Mouse (Mus musculus) lung, embryonic 15.5 days (tissue): ENCODE data around the gene Cd151. TPM values are rescaled to one million over a fixed set of nuclear protein-coding genes. Genes with fewer than 3 reads are reported as not detected.
"Not testable (repeated sequence)": the region's sequence is repeated elsewhere in the genome, so short reads cannot be mapped to it uniquely, and the experiment has no call there.

Experiments
- ATAC-seq: fragments of 200-750 bp; cut with Nextera tagmentation; 2 replicates; pipeline ENCODE4 v1.8.0; 2017; ENCODE audit warnings: moderate number of reproducible peaks, borderline replicate concordance; ENCODE audit not compliant: low FRiP score, low TSS enrichment; ENCODE audit errors: extremely low read depth
- H3K27ac ChIP-seq: fragments of 300-500 bp; sonication (generic); 2 replicates; pipeline ENCODE4 v1.5.1; 2015; ENCODE audit warnings: moderate library complexity, mild to moderate bottlenecking, inconsistent platforms
- H3K27me3 ChIP-seq: fragments of 300-500 bp; sonication (generic); 2 replicates; pipeline ENCODE4 v1.6.1; 2015; ENCODE audit warnings: inconsistent platforms
- H3K36me3 ChIP-seq: fragments of 300-500 bp; sonication (generic); 2 replicates; pipeline ENCODE4 v1.6.1; 2015; ENCODE audit warnings: inconsistent platforms
- H3K4me1 ChIP-seq: fragments of 300-500 bp; sonication (generic); 2 replicates; pipeline ENCODE4 v1.6.1; 2015; ENCODE audit warnings: inconsistent platforms
- H3K4me2 ChIP-seq: fragments of 300-500 bp; sonication (generic); 2 replicates; pipeline ENCODE4 v1.6.1; 2015; ENCODE audit warnings: inconsistent platforms, mild to moderate bottlenecking, moderate library complexity
- H3K4me3 ChIP-seq: fragments of 300-500 bp; sonication (generic); 2 replicates; pipeline ENCODE4 v1.5.1; 2015; ENCODE audit warnings: mild to moderate bottlenecking, inconsistent platforms
- H3K9ac ChIP-seq: fragments of 300-500 bp; sonication (generic); 2 replicates; pipeline ENCODE4 v1.6.1; 2015; ENCODE audit warnings: inconsistent platforms
- H3K9me3 ChIP-seq: fragments of 300-500 bp; sonication (generic); 2 replicates; pipeline ENCODE4 v1.6.1; 2016; ENCODE audit warnings: inconsistent platforms
- WGBS: fragments of 180-500 bp; shearing (Covaris S2); methylation state at CpG from one replicate; pipeline ENCODE4 v1.1.7; 2015; 5-methylcytosine and 5-hydroxymethylcytosine counted together
- polyA plus RNA-seq: library from polyadenylated mRNA; unstranded; fragments of >200 nt; fragmentation: Nextera tagmentation; extraction: Ambion mirVana; gene quantifications from 2 replicates; pipeline ENCODE4 v1.2.1, GENCODE M21; 2015

Cd151 gene
- polyA plus RNA-seq, 1 experiment from 2014 or later: 30.7 TPM

- H3K36me3 ChIP-seq: peaks cover 24% of the 10 kb centered on the region
- ATAC-seq: no peak
- no peak overlapping the region for H3K27ac ChIP-seq
- 0 out of 2 replicates have a peak overlapping the region, but pooled peaks have one; percentile 8 for H3K9ac ChIP-seq
- WGBS: 91% methylated on average over 12 of the region's 12 CpGs
- H3K9me3 ChIP-seq: no peaks in the 10 kb centered on the region
- H3K4me3 ChIP-seq: no peak overlapping the region
- H3K27me3 ChIP-seq: no peaks in the 10 kb centered on the region
- peaks cover 59% of the 10 kb centered on the region for H3K4me1 ChIP-seq
- H3K4me2 ChIP-seq: no peak overlapping the region
Observed at GRCm38 (mm10) chr7:141438201-141438968, 28.8 kb upstream of the Cd151 start.

- Histone ChIP-seq H3K4me3 (no peak overlapping the region), H3K27me3 (no peaks in the 10 kb centered on the region), H3K9ac (no peak overlapping the region), H3K4me1 (peaks cover 60% of the 10 kb centered on the region), H3K4me2 (no peak overlapping the region), H3K36me3 (peaks cover 19% of the 10 kb centered on the region), H3K27ac (no peak overlapping the region), H3K9me3 (no peaks in the 10 kb centered on the region)
- whole genome bisulfite sequencing: 94% methylated on average over 10 of the region's 10 CpGs
- no peak for ATAC-seq
Observed at GRCm38 (mm10) chr7:141439140-141439679, 28.0 kb upstream of the Cd151 start.

DNA sequence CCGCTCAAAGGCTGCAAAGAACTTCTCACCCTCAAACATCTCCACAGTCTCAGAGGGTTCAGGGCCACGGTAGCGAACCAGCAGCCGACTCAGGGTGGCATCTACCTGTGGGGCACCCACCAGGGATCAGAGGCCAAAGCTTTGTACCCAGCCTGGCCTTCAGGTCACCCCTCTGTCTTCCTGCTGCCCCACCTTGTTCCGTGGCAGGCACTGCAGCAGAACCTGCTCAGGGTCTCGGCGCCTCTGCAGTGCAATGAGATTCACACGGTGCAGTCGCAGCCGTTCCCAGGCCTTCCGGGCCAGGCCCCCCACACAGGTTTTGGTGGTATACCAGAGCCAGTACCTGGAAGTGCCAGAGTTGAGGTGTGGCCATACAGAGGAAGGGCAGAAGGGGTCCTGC, 27.4 kb upstream of the Cd151 start:
- H3K27me3 ChIP-seq: no peaks in the 10 kb centered on the region
- peaks cover 56% of the 10 kb centered on the region for H3K4me1 ChIP-seq
- no peak for ATAC-seq
- WGBS: 91% methylated on average over 11 of the region's 11 CpGs
- H3K9ac ChIP-seq: no peak overlapping the region
- no peak overlapping the region for H3K4me2 ChIP-seq
- no peaks in the 10 kb centered on the region for H3K9me3 ChIP-seq
- no peak overlapping the region for H3K27ac ChIP-seq
- peaks cover 19% of the 10 kb centered on the region for H3K36me3 ChIP-seq
- H3K4me3 ChIP-seq: no peak overlapping the region

GRCm38 (mm10) chr7:141440613-141441012, 26.6 kb upstream of the Cd151 start:
- Histone ChIP-seq H3K27ac (no peak overlapping the region), H3K4me2 (no peak overlapping the region), H3K4me1 (peaks cover 50% of the 10 kb centered on the region), H3K36me3 (peaks cover 19% of the 10 kb centered on the region), H3K27me3 (no peaks in the 10 kb centered on the region), H3K9ac (no peak overlapping the region; the same call in 1 of the 2 replicates), H3K4me3 (no peak overlapping the region), H3K9me3 (no peaks in the 10 kb centered on the region)
- ATAC-seq: no peak
- WGBS: 28% methylated on average over 6 of the region's 6 CpGs

GRCm38 (mm10) chr7:141441460-141441859, 25.7 kb upstream of the Cd151 start:
- 92% methylated on average over 9 of the region's 9 CpGs for WGBS
- Histone ChIP-seq H3K9me3 (no peaks in the 10 kb centered on the region), H3K9ac (no peak overlapping the region), H3K4me2 (0 out of 2 replicates have a peak overlapping the region, but pooled peaks have one; percentile 95), H3K36me3 (peaks cover 19% of the 10 kb centered on the region), H3K27ac (no peak overlapping the region), H3K4me1 (peaks cover 44% of the 10 kb centered on the region), H3K4me3 (no peak overlapping the region), H3K27me3 (no peaks in the 10 kb centered on the region)
- no peak for ATAC-seq

DNA sequence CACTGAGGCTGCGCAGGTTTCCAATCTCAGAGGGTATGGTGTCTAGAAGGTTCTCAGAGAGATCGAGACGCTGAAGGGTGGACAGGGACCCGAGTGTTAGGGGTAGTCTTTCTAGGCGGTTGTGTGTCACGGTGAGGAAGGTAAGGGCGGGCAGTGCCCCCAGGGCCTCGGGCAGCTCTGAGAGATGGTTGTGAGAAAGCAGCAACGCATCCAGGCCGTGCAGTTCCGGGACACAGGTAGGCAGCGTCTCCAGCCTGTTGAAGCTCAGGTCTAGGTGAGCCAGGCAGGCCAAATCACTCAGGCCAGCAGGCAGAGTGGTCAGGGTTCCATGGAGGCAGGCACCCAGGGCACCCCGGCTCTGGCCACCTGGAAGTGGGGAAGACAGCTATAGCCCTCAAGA, 25.0 kb upstream of the Cd151 start:
- Histone ChIP-seq H3K36me3 (peaks cover 19% of the 10 kb centered on the region), H3K4me3 (peak overlapping the region; percentile 51), H3K9ac (peak overlapping the region; percentile 68), H3K4me2 (peak overlapping the region; percentile 95), H3K4me1 (peaks cover 44% of the 10 kb centered on the region), H3K27me3 (no peaks in the 10 kb centered on the region), H3K27ac (no peak overlapping the region), H3K9me3 (no peaks in the 10 kb centered on the region)
- ATAC-seq: no peak
- 85% methylated on average over 13 of the region's 13 CpGs for WGBS

DNA sequence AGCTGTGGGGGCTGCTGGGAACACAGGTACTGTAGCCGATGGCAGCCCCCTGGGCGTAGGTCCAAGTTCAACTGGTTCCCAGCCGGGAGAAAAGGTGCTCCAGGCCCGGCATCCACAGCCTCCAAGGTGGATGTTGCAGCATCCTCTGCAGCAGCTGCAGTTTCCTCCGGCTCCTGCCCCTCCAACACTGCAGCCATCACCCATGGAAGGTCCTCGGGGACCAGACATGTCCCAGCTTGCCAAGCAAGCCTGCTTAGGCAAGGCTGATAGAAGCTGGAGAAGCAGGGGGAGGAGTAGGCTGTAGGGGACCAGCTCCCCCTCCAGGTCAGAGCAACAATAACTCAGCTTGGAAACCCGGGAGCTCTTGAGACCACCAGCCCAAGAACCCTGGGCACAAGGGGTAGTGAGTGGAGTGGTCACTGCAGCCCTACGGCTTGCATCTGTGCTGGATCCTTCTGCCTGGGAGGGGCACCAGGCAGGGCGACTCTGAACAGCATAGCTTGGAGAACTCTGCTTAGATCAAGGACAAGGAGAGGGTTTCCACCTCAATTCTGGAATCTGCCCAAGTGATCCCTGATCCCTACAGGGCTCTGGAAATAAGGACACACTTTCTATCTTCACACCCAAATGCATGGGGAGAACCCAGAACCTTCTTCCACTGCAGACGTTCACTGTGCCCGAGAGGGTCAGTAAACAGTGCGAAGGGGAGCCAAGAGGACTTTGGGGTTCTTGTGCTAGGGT, 23.9 kb upstream of the Cd151 start:
- Histone ChIP-seq H3K36me3 (peaks cover 17% of the 10 kb centered on the region), H3K4me3 (peak overlapping the region; percentile 51), H3K9ac (peak overlapping the region; percentile 68), H3K4me2 (peak overlapping the region; percentile 95), H3K4me1 (peaks cover 43% of the 10 kb centered on the region), H3K27me3 (no peaks in the 10 kb centered on the region), H3K9me3 (no peaks in the 10 kb centered on the region), H3K27ac (peak overlapping the region; percentile 73)
- WGBS: 10% methylated on average over 12 of the region's 12 CpGs
- no peak for ATAC-seq

- Histone ChIP-seq H3K4me1 (peaks cover 48% of the 10 kb centered on the region), H3K27ac (peak within 1 kb of the TSS; percentile 79), H3K4me2 (peak within 1 kb of the TSS; percentile 95), H3K9ac (peak within 1 kb of the TSS; percentile 68), H3K36me3 (peaks cover 17% of the 10 kb centered on the region), H3K4me3 (peak within 1 kb of the TSS; percentile 51), H3K9me3 (no peaks in the 10 kb centered on the region), H3K27me3 (no peaks in the 10 kb centered on the region)
- peak; percentile 48; the same call in 1 of the 2 replicates for ATAC-seq
- WGBS: 0% methylated on average over 25 of the region's 25 CpGs
Observed at GRCm38 (mm10) chr7:141443828-141444237, 23.4 kb upstream of the Cd151 start, which contains the start of gene Pidd1. Gene Pidd1, minus strand, starts transcription at chr7:141444025.

GRCm38 (mm10) chr7:141446374-141446773, 20.8 kb upstream of the Cd151 start:
- H3K9me3 ChIP-seq, H3K27ac ChIP-seq, H3K9ac ChIP-seq, ATAC-seq, H3K27me3 ChIP-seq, H3K4me3 ChIP-seq: not testable (repeated sequence)
- H3K36me3 ChIP-seq: peaks cover 30% of the 10 kb centered on the region
- WGBS: 74% methylated on average over 3 of the region's 3 CpGs
- peaks cover 48% of the 10 kb centered on the region for H3K4me1 ChIP-seq
- peak overlapping the region; percentile 55; the same call in 1 of the 2 replicates for H3K4me2 ChIP-seq

DNA sequence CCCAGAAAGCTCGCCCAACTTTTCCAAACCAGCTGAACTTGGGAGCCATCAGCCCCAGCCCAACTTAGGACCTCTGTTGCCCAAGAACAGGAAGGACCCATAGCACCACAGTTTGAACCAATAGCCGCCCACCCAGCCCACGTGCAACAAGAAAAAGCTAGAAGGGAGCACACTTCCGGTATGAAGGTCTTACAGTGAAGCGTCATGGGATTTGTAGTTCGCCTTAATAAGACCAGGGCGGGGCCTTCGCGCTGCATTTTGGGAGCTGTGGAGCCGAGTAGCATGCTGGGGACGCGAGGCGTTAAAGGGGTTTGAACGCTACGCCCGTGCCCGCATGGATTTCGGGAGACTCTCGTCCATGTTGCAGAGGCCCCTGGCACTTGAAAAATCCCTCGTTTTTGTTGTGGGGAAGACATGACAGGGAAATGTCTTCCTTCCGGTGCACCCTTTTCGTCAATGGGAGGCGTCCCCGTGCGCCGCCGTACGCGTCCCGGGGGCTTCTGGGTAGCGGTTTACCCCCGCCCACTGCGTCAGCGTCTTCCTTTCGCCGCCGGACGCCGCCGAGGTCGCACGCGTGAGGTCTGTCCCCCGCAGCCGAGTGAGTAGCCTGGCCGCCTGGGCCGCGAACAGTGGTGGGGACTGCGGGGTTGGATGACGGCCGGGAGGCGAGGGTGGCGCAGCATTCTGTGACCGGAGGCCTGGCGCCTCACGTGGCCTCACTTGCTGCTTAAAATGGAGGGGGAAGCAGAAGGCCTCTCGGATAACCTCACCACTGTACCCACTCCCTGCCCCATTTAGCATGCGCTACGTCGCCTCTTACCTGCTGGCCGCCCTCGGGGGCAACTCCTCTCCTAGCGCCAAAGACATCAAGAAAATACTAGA, 19.8 kb upstream of the Cd151 start, which contains the start of gene Rplp2:
Gene Rplp2 (plus strand): TSS at position 261 of the 882 bp plus-strand sequence.
- ATAC-seq: peak; percentile 89
- H3K27me3 ChIP-seq: no peaks in the 10 kb centered on the region
- H3K9ac ChIP-seq: peak within 1 kb of the TSS; percentile 79
- H3K36me3 ChIP-seq: peaks cover 40% of the 10 kb centered on the region
- peak within 1 kb of the TSS; percentile 55 for H3K4me2 ChIP-seq
- H3K9me3 ChIP-seq: no peaks in the 10 kb centered on the region
- H3K4me3 ChIP-seq: peak within 1 kb of the TSS; percentile 66
- peak within 1 kb of the TSS; percentile 85 for H3K27ac ChIP-seq
- H3K4me1 ChIP-seq: peaks cover 41% of the 10 kb centered on the region
- under 1% methylated on average over 63 of the region's 63 CpGs for WGBS

DNA sequence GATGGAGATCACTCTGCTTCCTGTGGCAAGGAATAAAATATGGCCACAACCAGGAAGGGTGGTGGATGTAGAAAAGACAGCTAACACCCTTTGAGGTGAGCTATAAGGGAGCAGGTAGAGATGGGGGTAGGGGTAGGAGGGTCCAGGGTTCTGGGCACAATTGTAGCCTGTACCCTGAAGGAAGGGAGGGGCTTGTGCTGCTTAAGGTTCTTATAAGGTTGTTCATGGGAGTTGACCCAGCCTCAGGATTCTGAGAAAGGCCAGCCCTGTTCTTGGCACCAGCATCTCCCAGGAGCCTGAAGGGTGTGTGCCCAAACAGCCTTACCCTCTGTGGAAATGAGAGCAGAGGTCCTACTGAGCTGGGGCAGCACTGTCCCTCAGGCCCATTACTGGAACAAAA, 15.3 kb upstream of the Cd151 start:
- Histone ChIP-seq H3K9ac (no peak overlapping the region), H3K27me3 (no peaks in the 10 kb centered on the region), H3K4me2 (no peak overlapping the region), H3K4me1 (peaks cover 46% of the 10 kb centered on the region), H3K27ac (no peak overlapping the region), H3K4me3 (no peak overlapping the region), H3K36me3 (peaks cover 40% of the 10 kb centered on the region), H3K9me3 (no peaks in the 10 kb centered on the region)
- no peak for ATAC-seq
